Mouse (Mus musculus) midbrain, embryonic 10.5 days (tissue): ENCODE results near the gene Gli1. TPM values are rescaled to one million over a fixed set of nuclear protein-coding genes. Genes with fewer than 3 reads are reported as not detected.

Experiments
- DNase-seq: peaks from one replicate; pipeline ENCODE4 v3.0.0-alpha.2; 2017; ENCODE audit warnings: low spot score
- H3K27ac ChIP-seq: fragments of 300-500 bp; sonication (generic); replicated peaks from 2 replicates; pipeline ENCODE4 v1.5.1; 2016; ENCODE audit warnings: mild to moderate bottlenecking
- H3K27me3 ChIP-seq: fragments of 300-500 bp; sonication (generic); 2 replicates; pipeline ENCODE4 v1.6.1; 2016; ENCODE audit warnings: low read depth, mild to moderate bottlenecking; ENCODE audit not compliant: poor library complexity, severe bottlenecking
- H3K36me3 ChIP-seq: fragments of 300-500 bp; sonication (generic); 2 replicates; pipeline ENCODE4 v1.6.1; 2016; ENCODE audit warnings: mild to moderate bottlenecking, moderate library complexity
- H3K4me1 ChIP-seq: fragments of 300-500 bp; sonication (generic); 2 replicates; pipeline ENCODE4 v1.6.1; 2016
- H3K4me3 ChIP-seq: fragments of 300-500 bp; sonication (generic); 2 replicates; pipeline ENCODE4 v1.5.1; 2016; ENCODE audit warnings: mild to moderate bottlenecking, moderate library complexity
- H3K9me3 ChIP-seq: fragments of 300-500 bp; sonication (generic); replicated peaks from 2 replicates; pipeline ENCODE4 v1.6.1; 2016; ENCODE audit warnings: mild to moderate bottlenecking
- WGBS: fragments of 180-500 bp; shearing (Covaris S2); methylation state at CpG from one replicate; pipeline ENCODE4 v1.1.7; 2016; 5-methylcytosine and 5-hydroxymethylcytosine counted together
- polyA plus RNA-seq: library from polyadenylated mRNA; unstranded; fragments of >200 nt; fragmentation: Nextera tagmentation; extraction: Ambion mirVana; gene quantifications from 2 replicates; pipeline ENCODE4 v1.2.1, GENCODE M21; 2016

The Gli1 gene
- polyA plus RNA-seq, 1 experiment from 2014 or later = 11.0 TPM

DNA sequence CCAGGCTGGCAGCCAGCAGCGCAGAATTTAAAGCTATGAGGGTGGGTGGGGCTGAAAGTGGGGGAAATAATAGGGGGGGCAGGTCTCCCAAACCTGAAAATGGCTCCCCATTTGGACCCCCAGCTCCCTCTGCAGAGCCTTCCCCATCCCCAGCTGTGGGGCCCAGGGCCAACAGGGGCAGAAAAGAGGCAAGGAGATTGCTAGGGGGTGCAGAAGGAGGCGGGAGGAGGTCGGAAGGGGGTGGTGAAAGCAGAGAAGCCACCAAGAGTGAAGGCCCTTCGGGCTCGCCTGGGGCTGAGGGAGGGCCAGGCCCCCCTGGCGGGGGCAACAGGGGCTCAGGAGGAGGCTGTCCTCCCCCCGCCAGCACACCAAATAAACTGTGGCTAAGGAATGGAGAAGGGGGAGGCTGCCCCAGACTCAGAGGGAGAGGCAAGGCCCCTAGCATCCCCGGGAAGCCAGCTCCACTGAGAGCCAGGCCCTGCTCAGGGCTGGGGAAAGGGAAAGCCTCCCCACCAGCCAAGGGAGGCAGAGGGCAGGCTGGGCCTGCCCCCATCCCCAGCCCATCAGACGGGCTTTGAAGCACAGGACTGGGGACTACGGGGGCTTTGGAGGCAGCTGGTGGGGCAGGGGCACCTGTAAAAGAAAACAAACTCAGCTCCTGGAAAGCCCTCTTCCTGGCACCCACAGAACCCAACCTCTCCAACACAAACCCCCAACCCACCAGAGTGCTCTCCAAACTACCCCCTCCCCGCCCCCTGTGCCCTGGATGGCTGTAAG lies 56.9 kb downstream of the Gli1 start:
- no peaks in the 10 kb centered on the region for H3K9me3 ChIP-seq
- no peak for DNase-seq
- H3K4me1 ChIP-seq = peaks cover 62% of the 10 kb centered on the region
- peaks cover 75% of the 10 kb centered on the region for H3K36me3 ChIP-seq
- peak overlapping the region; percentile 70 for H3K27ac ChIP-seq
- peak overlapping the region; percentile 65; the same call in 1 of the 2 replicates for H3K4me3 ChIP-seq
- WGBS = 79% methylated on average over 11 of the region's 11 CpGs
- H3K27me3 ChIP-seq = no peaks in the 10 kb centered on the region

DNA sequence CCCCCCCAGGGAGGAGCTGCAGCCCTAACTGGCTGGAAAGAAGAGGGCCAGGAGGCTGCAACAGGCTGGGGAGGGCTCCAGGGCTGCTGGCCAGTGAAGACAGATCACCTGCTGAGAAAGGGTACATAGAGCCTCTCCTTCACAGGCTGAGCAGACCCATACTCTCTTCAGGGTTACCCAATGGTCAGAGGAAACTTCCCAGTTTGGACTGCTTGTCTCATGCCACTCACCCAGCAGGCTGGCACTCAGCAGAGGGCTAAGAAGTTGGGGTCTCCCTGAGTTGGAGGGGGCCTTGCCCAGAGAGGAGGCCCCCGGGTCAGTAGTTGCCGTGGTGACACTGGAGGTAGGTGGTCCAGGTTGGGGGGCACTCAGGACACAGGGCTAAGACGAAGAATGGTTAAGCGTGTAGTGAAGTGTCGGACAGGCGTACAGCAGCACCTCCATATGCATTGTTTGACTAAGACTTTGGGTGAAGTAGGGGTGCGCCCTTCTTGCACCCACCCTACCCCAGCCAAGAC lies 57.6 kb downstream of the Gli1 start:
- DNase-seq = no peak
- H3K27ac ChIP-seq = peak overlapping the region; percentile 70; the same call in 1 of the 2 replicates
- 86% methylated on average over 7 of the region's 7 CpGs for WGBS
- no peaks in the 10 kb centered on the region for H3K9me3 ChIP-seq
- peak overlapping the region; percentile 16; the same call in 1 of the 2 replicates for H3K4me3 ChIP-seq
- H3K36me3 ChIP-seq = peaks cover 83% of the 10 kb centered on the region
- peaks cover 54% of the 10 kb centered on the region for H3K4me1 ChIP-seq
- H3K27me3 ChIP-seq = no peaks in the 10 kb centered on the region

DNA sequence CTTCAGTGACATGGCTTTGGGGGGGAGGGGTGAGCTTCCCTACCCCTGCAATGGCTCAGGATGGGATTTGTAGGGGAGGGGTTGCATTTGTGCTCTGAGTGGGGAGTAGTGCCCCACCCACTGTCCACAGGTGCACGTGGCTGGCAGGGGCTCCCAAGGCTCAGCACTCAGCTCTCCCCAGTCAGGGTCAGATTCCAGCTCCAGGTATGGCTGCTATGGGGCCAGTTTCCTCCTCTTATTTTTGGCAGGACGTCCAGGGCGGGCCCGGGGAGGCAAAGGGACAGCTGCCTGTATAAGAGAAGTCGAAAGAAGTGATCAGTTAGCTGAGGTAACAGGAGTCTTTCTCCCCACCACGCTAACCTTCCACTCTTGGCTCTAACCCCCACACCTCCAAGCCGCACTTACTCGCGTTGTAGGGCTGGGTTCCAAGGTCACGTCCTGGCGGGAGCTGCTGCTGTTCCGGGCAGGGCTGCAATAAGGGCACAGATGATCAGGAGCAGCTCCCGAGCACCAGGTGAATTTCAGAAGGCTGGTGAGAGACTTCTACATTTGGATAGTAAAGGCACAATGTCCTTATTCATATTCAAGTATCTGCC lies 59.1 kb downstream of the Gli1 start:
- Histone ChIP-seq H3K36me3 (peaks cover 97% of the 10 kb centered on the region), H3K27me3 (no peaks in the 10 kb centered on the region), H3K9me3 (no peaks in the 10 kb centered on the region), H3K4me1 (peaks cover 42% of the 10 kb centered on the region), H3K4me3 (no peak overlapping the region), H3K27ac (no peak overlapping the region)
- 94% methylated on average over 13 of the region's 13 CpGs for WGBS
- no peak for DNase-seq

DNA sequence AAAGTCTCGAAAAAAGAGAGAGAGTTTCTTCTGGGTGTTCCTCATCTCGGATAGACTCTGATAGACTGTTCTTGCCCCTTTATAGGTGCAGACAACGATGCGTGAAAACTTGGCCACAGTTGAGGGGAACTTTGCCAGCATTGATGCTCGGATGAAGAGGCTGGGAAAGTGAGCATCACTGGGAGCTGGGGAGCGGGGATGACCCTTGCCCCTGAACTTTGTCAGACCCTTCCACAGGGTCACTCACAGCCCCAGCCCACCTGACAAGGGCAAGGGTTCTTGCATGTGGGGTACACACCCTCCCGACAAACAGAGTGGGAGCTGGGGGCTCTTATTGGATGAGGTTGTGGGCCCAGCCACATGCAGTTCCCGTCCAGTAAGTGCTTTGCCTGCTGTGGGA lies 60.5 kb downstream of the Gli1 start:
- DNase-seq = no peak
- no peaks in the 10 kb centered on the region for H3K27me3 ChIP-seq
- 0 out of 2 replicates have a peak overlapping the region, but pooled peaks have one; percentile 13 for H3K27ac ChIP-seq
- H3K36me3 ChIP-seq = peaks cover 100% of the 10 kb centered on the region
- H3K9me3 ChIP-seq = no peaks in the 10 kb centered on the region
- WGBS = 85% methylated on average over 8 of the region's 8 CpGs
- no peak overlapping the region for H3K4me3 ChIP-seq
- peaks cover 28% of the 10 kb centered on the region for H3K4me1 ChIP-seq

Other genes with a start within 250 kb of the Gli1 start
- 62.3 and 83.0 TPM in 2 replicates for gene Os9, start 220.8 kb downstream of the Gli1 start, polyA plus RNA-seq
- gene B4galnt1, start 176.7 kb downstream of the Gli1 start, polyA plus RNA-seq = 4.9 and 6.1 TPM in 2 replicates
- gene Slc26a10, start 161.3 kb downstream of the Gli1 start, polyA plus RNA-seq = 0.87 and 1.4 TPM in 2 replicates
- gene Arhgef25, start 151.9 kb downstream of the Gli1 start, polyA plus RNA-seq = 24.8 and 28.7 TPM in 2 replicates
- 119 and 142 TPM in 2 replicates for gene Dtx3, start 146.2 kb downstream of the Gli1 start, polyA plus RNA-seq
- gene Pip4k2c, start 130.4 kb downstream of the Gli1 start, polyA plus RNA-seq = 16.5 and 18.1 TPM in 2 replicates
- gene Kif5a, start 78.6 kb downstream of the Gli1 start, polyA plus RNA-seq = 14.9 and 29.4 TPM in 2 replicates
- 212 and 239 TPM in 2 replicates for gene Dctn2, start 75.6 kb downstream of the Gli1 start, polyA plus RNA-seq
- 11.9 and 13.0 TPM in 2 replicates for gene Mbd6, start 53.0 kb downstream of the Gli1 start, polyA plus RNA-seq
- 180 and 187 TPM in 2 replicates for gene Mars, start 30.2 kb downstream of the Gli1 start, polyA plus RNA-seq
- gene Arhgap9, start 20.0 kb downstream of the Gli1 start, polyA plus RNA-seq = 1.1 and 1.3 TPM in 2 replicates
- 0.02 TPM in 1 of 2 replicates, not detected in the other for gene Inhbe, start 12.4 kb upstream of the Gli1 start, polyA plus RNA-seq
- not detected in 2 replicates for gene Inhbc, start 28.5 kb upstream of the Gli1 start, polyA plus RNA-seq
- 29.6 and 34.5 TPM in 2 replicates for gene R3hdm2, start 38.4 kb upstream of the Gli1 start, polyA plus RNA-seq
- 0.52 and 0.62 TPM in 2 replicates for gene Stac3, start 159.7 kb upstream of the Gli1 start, polyA plus RNA-seq
- gene Ndufa4l2, start 173.0 kb upstream of the Gli1 start, polyA plus RNA-seq = 5.2 and 5.8 TPM in 2 replicates
- 107 and 121 TPM in 2 replicates for gene Shmt2, start 180.5 kb upstream of the Gli1 start, polyA plus RNA-seq
- gene Nxph4, start 192.6 kb upstream of the Gli1 start, polyA plus RNA-seq = 19.4 and 27.2 TPM in 2 replicates